Mouse (Mus musculus) bone marrow macrophage, adult 2 months (primary cell): ENCODE measurements around the gene Suds3.

Experiments used
- CTCF ChIP-seq: IDR thresholded peaks from 2 replicates; pipeline ENCODE4 v1.5.1; 2012; ENCODE audit warnings: low read depth, mild to moderate bottlenecking, low read length, moderate library complexity
- POLR2A ChIP-seq: IDR thresholded peaks from 2 replicates; pipeline ENCODE4 v1.6.1; 2012; ENCODE audit warnings: mild to moderate bottlenecking, low read depth, low read length, borderline replicate concordance

- TF ChIP-seq POLR2A (no peak), CTCF (no peak)
Observed at GRCm38 (mm10) chr5:117042661-117043060, 73.3 kb downstream of the Suds3 start.
